Mouse (Mus musculus) layer of hippocampus, postnatal 14 days (tissue): Measurements from ENCODE around the gene Tc2n. TPM values are rescaled to one million over a fixed set of nuclear protein-coding genes. Genes with fewer than 3 reads are reported as not detected.

Experiments used
- total RNA-seq, 2 experiments: library from RNA; stranded (reverse); gene quantifications; 2 replicates each; pipeline ENCODE4 v1.2.3; 2021

The Tc2n gene
- total RNA-seq, 2 experiments from 2014 or later = 0.36 to 0.62 TPM

Other genes with a start within 250 kb of the Tc2n start
- gene Fbln5, start 100.5 kb upstream of the Tc2n start, total RNA-seq = 10 to 100 TPM in 1 of 2 experiments, 1 to 10 TPM in 1; 8.2 to 18.9 TPM
- gene Trip11, start 194.7 kb upstream of the Tc2n start, total RNA-seq = 10 to 100 TPM; 26.8 to 27.5 TPM
- 10 to 100 TPM; 18.6 to 18.7 TPM for gene Atxn3, start 239.7 kb upstream of the Tc2n start, total RNA-seq